Mouse (Mus musculus) cortical plate, adult 2 months (tissue): ENCODE data around the gene Rad23a.

ENCODE experiments used
- CTCF ChIP-seq: fragments of 200-500 bp; IDR thresholded peaks from 2 replicates; pipeline ENCODE4 v1.5.1; 2011; ENCODE audit warnings: mild to moderate bottlenecking, control low read depth, low read length; ENCODE audit not compliant: insufficient read depth; ENCODE audit errors: extremely low read depth
- POLR2A ChIP-seq: fragments of 200-500 bp; IDR thresholded peaks from 2 replicates; pipeline ENCODE4 v1.6.1; 2011; ENCODE audit warnings: mild to moderate bottlenecking, low read length, control low read depth; ENCODE audit not compliant: insufficient read depth; ENCODE audit errors: extremely low read depth

- TF ChIP-seq CTCF (no peak), POLR2A (no peak)
Measured at GRCm38 (mm10) chr8:84787523-84788302, 52.8 kb downstream of the Rad23a start.
